Mouse (Mus musculus): ENCODE measurements at regions not wholly inside any gene's neighbourhood (a gene's known extent, or its start where the extent isn't known, plus 50 kb on each side); places are given as distances from the start of the nearest gene placed in this dataset.

- no peak for DNase-seq (ENCODE audit: extremely low spot score in 1 of 2, low spot score in 1 of 2)
Measured at GRCm38 (mm10) chr13:83867831-83868473, 354.1 kb upstream of the Tmem161b start.

- DNase-seq (ENCODE audit: extremely low spot score in 1 of 2, low spot score in 1 of 2), result no peak
Measured at GRCm38 (mm10) chr13:83868922-83869321, 353.2 kb upstream of the Tmem161b start.

GRCm38 (mm10) chr13:83872143-83872819, 349.8 kb upstream of the Tmem161b start:
- no peak for DNase-seq (ENCODE audit: extremely low spot score in 1 of 2, low spot score in 1 of 2)

- DNase-seq (ENCODE audit: extremely low spot score in 1 of 2, low spot score in 1 of 2), result no peak
Measured at GRCm38 (mm10) chr13:83872887-83873286, 349.2 kb upstream of the Tmem161b start.

GRCm38 (mm10) chr13:83879561-83879960, 342.5 kb upstream of the Tmem161b start:
- no peak for DNase-seq (ENCODE audit: extremely low spot score in 1 of 2, low spot score in 1 of 2)

- no peak for DNase-seq (ENCODE audit: extremely low spot score in 1 of 2, low spot score in 1 of 2)
Measured at GRCm38 (mm10) chr13:83880305-83880704, 341.8 kb upstream of the Tmem161b start.

- DNase-seq (ENCODE audit: extremely low spot score in 1 of 2, low spot score in 1 of 2), result no peak
Measured at GRCm38 (mm10) chr13:83880772-83881171, 341.3 kb upstream of the Tmem161b start.

GRCm38 (mm10) chr13:83882839-83883238, 339.3 kb upstream of the Tmem161b start:
- no peak for DNase-seq (ENCODE audit: extremely low spot score in 1 of 2, low spot score in 1 of 2)

GRCm38 (mm10) chr13:83883821-83884220, 338.3 kb upstream of the Tmem161b start:
- no peak for DNase-seq (ENCODE audit: extremely low spot score in 1 of 2, low spot score in 1 of 2)

GRCm38 (mm10) chr13:83884226-83884625, 337.9 kb upstream of the Tmem161b start:
- no peak for DNase-seq (ENCODE audit: extremely low spot score in 1 of 2, low spot score in 1 of 2)

GRCm38 (mm10) chr13:83884766-83885543, 337.1 kb upstream of the Tmem161b start:
- DNase-seq (ENCODE audit: extremely low spot score in 1 of 2, low spot score in 1 of 2), result no peak

- DNase-seq (ENCODE audit: extremely low spot score in 1 of 2, low spot score in 1 of 2), result no peak
Measured at GRCm38 (mm10) chr13:83885729-83886128, 336.4 kb upstream of the Tmem161b start.

GRCm38 (mm10) chr13:83914697-83915096, 307.4 kb upstream of the Tmem161b start:
- no peak for DNase-seq (ENCODE audit: extremely low spot score in 1 of 2, low spot score in 1 of 2)

- no peak for DNase-seq (ENCODE audit: extremely low spot score in 1 of 2, low spot score in 1 of 2)
Measured at GRCm38 (mm10) chr13:83932761-83933160, 289.3 kb upstream of the Tmem161b start.

GRCm38 (mm10) chr13:83946495-83946894, 275.6 kb upstream of the Tmem161b start:
- no peak for DNase-seq (ENCODE audit: extremely low spot score in 1 of 2, low spot score in 1 of 2)

GRCm38 (mm10) chr13:83951163-83951562, 270.9 kb upstream of the Tmem161b start:
- DNase-seq (ENCODE audit: extremely low spot score in 1 of 2, low spot score in 1 of 2), result no peak

- no peak for DNase-seq (ENCODE audit: extremely low spot score in 1 of 2, low spot score in 1 of 2)
Measured at GRCm38 (mm10) chr13:83951808-83952207, 270.3 kb upstream of the Tmem161b start.

GRCm38 (mm10) chr13:83952353-83952752, 269.7 kb upstream of the Tmem161b start:
- DNase-seq (ENCODE audit: extremely low spot score in 1 of 2, low spot score in 1 of 2), result no peak

- DNase-seq (ENCODE audit: extremely low spot score in 1 of 2, low spot score in 1 of 2), result no peak
Measured at GRCm38 (mm10) chr13:83952862-83953261, 269.2 kb upstream of the Tmem161b start.

- DNase-seq (ENCODE audit: extremely low spot score in 1 of 2, low spot score in 1 of 2), result no peak
Measured at GRCm38 (mm10) chr13:83955701-83956100, 266.4 kb upstream of the Tmem161b start.

GRCm38 (mm10) chr13:83978541-83978940, 243.6 kb upstream of the Tmem161b start:
- DNase-seq (ENCODE audit: extremely low spot score in 1 of 2, low spot score in 1 of 2), result no peak
